Mouse (Mus musculus) T-cell, adult 2 months (primary cell): Measurements from ENCODE around the gene Thsd7b.
"Not testable (repeated sequence)": the region's sequence is repeated elsewhere in the genome, so short reads cannot be mapped to it uniquely, and the experiment has no call there.

Source experiments
- DNase-seq: peaks from one replicate; pipeline ENCODE4 v3.0.0; 2022; ENCODE audit warnings: low spot score

Thsd7b gene

DNA sequence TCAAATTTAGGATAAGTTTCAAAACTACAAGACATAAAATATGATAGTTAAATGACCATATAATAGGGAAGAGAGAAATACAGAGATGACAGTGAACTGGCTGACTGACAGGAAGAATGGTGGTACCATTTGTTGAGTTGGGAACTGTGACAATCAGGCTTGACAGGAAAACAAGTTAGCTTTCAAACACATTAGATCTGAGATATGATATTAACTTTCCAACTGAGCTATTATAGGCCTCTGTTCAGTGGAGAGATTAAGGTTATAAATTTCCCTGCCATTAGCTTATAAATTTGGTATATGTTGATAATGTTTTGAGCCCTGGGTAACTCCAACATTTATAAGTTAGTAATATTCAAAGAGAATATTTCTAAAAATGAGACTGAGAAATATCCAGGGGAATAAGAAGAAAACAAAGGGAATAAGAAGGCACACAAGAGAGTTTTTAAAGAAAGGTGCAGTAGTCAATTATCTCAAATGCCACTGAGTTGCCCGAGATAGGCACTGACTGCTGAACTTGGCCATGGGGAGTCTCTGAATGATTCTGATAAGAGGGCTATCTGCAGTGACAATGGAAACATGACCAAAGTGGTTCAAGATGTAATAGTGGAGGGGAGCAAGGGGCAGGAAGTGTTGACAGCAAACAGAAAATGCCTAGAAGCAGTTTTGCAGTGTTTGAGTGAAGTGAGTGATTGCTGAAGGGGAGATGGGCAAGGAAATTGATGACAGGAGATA, 839.6 kb downstream of the Thsd7b start:
- no peak for DNase-seq

DNA sequence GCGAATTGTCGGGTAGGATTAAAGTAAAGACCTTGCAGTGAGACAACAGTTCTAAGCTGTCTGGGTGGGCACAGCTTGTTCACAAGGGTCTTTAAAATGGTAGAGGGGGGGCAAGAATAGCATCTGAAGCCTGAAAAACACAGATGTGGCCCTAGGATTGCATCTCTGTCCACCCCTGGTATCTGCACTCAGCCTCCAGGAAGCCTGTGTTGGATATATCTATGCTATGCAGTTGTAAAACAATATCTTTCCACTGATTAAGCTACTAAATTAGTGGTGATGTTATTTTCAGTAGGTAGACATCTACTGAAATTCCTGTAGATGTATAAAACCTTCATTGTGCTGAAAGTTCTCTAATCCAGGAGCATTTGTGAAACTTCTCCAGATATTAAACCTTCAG, 840.4 kb downstream of the Thsd7b start:
- no peak for DNase-seq

GRCm38 (mm10) chr1:130130901-130131300, 857.8 kb downstream of the Thsd7b start:
- DNase-seq = no peak

- DNase-seq = no peak
Observed at GRCm38 (mm10) chr1:130166187-130166586, 893.1 kb downstream of the Thsd7b start.

- no peak for DNase-seq
Observed at GRCm38 (mm10) chr1:130167260-130167659, 894.2 kb downstream of the Thsd7b start.

DNA sequence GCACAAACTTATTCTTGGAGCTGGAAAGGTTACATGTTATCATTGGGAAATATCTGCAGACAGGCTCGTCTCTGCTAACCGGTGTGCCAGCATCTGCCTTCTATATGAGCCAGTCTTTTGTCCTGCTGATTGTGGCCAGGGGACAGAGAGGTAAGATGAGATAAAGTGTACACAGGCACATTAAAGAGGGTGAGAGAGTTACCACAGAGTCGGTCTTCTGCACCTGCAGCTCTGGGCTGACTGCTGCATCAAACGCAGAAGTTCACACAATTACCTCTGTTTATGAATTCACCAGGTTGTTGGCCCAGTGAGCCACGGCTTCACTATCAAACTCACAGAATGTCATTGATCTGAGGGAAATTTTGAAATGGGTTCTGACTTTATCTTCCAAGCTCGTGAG, 896.8 kb downstream of the Thsd7b start:
- no peak for DNase-seq

DNA sequence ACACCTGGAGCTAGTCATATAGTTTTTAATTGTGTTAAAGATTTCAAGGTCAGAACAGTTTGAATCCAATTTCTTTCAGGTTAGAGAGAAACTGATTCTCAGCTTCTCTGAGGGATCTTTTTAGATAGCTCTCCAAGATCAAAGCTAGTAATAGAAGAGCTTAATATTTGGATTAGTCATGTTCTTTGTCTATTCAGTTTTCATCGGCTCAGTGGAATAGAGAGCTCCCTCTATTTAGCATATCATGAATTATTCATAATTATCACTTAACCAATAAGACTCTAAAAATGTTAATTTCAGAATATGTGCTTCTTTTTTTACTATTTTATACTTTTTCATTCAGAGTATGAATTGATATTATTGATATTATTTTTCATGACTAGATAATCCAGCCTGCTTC, 897.2 kb downstream of the Thsd7b start:
- DNase-seq = no peak

- DNase-seq = not testable (repeated sequence)
Observed at GRCm38 (mm10) chr1:130186836-130187235, 913.7 kb downstream of the Thsd7b start.

- no peak for DNase-seq
Observed at GRCm38 (mm10) chr1:130192190-130193028, 919.3 kb downstream of the Thsd7b start.

DNA sequence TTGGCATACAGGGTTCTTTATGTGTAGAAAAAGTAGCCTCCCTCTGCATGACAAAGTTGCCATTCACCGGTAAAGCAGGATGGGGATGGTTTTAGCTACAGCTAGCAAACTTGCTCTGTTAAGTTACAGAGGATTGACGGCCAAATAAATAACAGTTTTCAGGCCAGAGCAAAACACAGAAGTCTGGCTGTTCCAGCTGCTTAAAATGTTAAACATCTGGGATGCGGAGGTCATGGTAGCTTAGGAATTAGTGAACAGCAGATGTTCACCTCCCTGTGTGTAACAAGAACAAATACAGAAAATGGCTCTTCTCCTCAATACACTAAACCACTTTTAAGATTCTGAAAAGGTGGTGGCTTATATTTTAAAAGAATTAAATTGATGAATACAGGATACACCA, 944.3 kb downstream of the Thsd7b start:
- no peak for DNase-seq

DNA sequence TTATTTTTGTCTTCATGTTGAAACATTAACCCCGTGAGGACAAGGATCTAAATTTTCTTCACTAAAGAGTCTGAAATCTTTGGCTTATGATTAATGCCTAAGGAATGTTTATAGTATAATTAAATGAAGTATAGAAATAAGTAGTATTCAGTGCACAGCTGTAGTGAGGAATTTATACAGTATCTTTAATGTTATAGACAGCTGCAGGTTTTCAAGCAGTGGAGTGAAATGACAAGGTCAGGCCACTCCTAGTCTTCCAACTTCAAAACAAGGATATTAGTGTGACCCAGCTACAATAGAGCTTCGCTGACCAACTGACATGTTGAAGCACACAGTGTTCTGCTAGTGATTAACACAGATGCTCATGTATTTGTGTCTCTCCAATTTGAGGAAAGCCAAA, 949.8 kb downstream of the Thsd7b start:
- DNase-seq = no peak

- DNase-seq = no peak
Observed at GRCm38 (mm10) chr1:130245563-130245962, 972.5 kb downstream of the Thsd7b start.

- not testable (repeated sequence) for DNase-seq
Observed at GRCm38 (mm10) chr1:130246264-130246663, 973.2 kb downstream of the Thsd7b start.

DNA sequence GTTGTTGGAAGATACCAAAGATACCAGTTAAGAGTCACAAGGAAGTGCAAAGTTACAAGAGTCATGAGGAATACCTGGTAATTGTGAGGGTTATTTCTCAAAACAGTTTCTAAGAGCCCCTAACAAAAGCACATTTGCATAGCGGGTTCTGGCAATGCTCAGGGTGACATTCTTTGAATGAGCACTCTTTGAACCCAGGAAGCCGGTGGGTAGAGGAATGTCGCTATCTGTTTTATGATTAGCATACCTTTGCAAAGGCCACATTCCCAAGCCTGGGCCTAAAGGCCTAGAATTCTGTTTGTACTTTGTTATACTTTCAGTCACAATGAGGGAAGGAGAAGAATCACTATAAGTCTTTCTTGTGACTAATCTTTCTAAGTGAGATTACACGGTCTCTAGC, 973.8 kb downstream of the Thsd7b start:
- DNase-seq = not testable (repeated sequence)

- no peak for DNase-seq
Observed at GRCm38 (mm10) chr1:130262046-130262445, 988.9 kb downstream of the Thsd7b start.
